Mouse (Mus musculus): ENCODE data around the gene Trim17.

Trim17 gene

DNA sequence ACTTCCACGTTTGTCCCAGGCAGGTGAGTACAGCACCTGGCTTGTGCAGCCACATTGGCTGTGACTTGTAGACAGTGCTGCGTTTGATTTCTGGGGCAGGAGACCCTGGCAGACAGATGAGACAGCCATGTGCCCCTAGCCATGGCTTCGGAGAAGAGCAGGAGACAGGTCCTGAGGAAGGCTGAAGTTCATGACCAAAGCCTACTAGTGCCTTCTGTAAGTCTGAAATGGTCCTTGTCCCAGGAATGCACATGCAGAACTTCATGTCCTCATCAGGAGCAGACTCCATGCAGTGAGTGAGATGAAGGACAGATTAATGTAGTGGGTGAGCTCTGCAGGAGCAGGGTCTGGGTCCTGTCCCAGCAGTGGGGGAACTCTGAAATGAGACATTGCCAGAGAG lies 37.4 kb downstream of the Trim17 start:
- DNase-seq (ENCODE audit: low spot score in 2 of 2) = no peak

DNA sequence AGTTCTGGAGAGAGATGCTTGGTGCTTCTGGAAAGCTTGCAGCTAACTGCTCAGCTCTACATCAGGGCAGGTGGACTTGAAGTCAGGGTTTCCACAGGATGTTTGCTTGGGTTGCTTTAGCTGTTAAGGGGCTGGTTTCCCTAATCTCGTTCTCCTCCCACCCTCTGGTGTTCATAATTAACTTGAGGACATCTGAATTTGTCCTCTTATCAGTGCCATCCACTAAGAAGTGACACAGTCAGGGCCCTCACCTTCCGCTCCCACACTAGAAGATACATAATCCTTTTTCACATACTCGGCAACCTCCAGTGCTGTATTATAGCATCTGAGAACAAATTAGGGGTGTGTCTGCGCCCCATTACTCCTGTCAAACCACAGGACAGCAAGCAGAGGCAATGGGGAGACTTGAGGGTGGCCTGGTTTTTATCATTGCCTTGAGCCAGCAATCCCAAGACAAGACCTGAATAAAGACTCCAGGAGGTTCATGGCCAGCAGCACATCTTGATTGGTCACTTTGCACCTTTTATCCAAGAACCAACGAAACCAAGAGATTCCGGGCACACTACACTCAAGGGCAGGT lies 38.7 kb downstream of the Trim17 start:
- no peak for DNase-seq (ENCODE audit: low spot score in 2 of 2)

DNA sequence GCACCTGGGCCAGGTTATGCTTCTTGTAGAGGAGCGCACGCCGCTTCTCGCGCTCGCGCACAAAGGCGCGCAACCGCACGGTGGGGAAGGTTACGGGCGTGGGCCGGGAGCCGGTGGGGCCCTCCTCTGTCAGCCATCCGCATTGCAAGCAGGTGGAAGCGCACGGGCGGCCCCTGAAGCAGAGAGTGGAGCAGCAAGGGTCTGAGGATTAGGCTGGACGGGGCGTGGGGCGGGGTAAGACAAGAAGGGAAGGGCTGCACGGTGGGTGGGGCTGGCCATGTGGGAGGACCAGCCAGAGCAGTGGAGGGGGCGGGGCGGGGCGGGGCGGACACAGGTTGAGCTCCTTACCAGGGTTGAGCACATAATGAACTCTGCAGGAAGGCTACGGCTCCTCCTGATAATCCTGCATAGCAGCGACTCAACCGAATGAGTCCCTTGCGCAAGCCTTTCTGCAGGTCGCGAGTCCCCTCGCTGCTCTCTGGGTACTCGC lies 39.9 kb downstream of the Trim17 start:
- DNase-seq (ENCODE audit: low spot score in 2 of 2) = no peak

DNA sequence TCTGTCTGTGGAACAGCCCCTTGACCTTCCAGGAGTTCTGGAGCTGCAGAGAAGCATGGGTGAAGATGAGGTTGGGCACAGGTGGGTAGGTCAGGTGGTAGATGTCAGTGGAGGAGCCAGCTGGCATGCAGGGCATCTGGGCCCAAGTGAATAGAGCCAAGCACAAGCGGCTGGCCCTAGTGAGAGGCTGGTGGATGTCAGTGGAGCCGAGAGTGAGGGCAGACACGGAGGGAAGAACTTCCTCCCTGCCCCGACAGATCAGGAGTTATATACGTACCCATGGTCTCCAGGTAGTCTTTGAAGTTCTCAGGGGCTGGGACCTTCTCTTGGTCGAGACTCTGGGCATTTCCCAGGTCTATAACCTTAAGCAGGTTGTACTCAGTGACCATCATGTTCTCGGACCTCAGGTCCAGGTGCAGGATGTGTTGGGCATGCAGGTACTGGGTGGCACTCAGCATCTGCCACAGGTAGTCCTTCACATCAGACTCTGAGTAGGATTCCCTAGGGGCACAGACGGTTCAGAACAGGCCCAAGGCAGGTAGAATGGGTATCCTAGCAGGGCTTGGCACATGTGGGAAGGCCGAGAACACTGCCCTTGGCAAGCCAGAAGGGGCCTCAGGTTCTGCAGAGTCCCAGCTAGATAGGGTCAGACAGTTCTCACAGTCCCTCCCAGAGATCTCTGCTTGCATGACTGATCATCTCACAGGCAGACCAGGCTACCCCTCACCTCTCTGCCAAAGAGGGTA lies 40.7 kb downstream of the Trim17 start:
- DNase-seq (ENCODE audit: low spot score in 2 of 2) = no peak

DNA sequence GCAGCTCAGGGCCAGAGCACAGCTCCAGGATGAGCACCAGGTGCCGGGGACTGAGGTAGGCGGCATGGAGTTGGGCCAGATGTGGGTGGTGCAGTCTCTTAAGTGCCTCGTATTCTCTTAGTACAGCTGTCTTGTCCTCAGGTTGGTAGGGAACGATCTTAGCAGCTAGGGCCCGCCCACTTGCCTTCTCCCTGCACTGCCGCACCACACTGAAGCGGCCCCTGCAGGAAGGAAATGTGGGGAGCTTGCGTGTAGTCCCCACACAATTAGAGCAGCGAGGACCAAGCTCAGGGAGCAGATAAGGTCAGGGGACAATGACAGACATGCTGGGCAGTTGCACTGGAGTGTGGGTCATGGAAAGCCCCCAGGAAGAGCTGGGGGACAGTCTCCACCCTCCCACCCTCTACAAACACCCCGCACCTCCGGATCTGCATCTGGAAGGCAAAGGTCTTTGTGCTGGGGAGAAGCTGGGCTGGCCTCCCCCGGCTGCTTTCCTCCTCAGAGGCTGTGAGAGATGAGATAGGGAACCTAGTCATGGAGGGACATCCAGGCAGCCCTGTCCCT lies 41.4 kb downstream of the Trim17 start:
- no peak for DNase-seq (ENCODE audit: low spot score in 2 of 2)

DNA sequence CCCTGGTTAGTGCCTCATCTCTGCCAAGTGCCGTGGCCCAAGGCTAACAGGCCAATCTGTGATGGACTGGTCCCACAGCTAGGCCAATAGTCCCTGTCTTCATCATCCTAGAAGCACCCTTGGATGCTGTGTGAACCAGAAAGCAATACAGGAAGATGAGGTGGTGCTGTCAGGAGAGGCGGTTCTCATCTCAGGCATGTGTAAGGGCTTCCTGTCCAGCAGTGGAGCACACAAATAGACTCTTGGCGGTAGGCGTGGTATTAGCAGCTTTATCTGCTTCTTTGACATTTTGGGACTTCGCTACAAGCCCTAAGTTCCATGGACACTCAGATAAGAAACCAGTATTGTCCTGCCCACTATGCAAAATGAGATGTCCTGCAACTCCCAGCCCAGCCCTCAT lies 43.1 kb downstream of the Trim17 start:
- DNase-seq (ENCODE audit: low spot score in 2 of 2) = no peak

DNA sequence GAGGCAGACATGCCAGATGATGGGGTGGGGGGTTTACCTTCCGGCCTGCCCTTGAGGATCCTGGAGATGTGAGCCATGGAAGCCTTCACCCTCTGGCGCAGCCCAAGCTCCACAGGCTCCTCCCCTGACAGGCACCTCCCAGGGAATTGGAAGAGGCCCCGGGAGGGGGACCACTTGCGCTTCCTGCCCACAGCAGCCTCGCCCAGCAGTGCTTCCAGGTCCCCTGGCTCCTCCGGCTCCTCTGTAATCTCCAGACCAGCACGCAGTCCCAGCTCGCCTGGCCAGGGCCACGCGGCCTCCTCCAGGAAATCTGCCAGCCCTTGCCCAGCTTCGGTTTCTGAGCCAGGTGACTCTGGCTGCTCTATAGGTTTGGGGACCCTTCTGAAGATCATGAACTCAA lies 44.7 kb downstream of the Trim17 start:
- DNase-seq (ENCODE audit: low spot score in 2 of 2) = no peak

DNA sequence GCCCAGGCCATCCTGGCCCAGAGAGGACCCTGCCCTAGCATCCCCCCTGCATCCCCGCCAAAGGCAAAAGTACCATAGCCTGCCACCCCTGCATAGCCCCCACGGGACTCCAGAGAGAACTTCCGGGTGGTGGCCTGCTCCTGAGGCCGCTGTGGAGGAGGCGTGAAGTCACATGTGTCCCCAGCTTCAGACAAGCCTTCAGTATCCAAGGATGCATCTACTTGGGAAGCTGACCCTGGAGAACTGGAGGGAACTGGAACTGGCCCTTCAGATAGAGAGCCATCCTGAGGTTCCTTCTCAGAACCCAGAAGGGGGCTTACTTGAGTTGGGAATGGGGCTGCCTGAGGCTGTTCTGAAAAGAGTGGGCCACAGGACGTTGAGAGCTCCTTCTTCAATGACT lies 45.3 kb downstream of the Trim17 start:
- DNase-seq (ENCODE audit: low spot score in 2 of 2) = no peak

DNA sequence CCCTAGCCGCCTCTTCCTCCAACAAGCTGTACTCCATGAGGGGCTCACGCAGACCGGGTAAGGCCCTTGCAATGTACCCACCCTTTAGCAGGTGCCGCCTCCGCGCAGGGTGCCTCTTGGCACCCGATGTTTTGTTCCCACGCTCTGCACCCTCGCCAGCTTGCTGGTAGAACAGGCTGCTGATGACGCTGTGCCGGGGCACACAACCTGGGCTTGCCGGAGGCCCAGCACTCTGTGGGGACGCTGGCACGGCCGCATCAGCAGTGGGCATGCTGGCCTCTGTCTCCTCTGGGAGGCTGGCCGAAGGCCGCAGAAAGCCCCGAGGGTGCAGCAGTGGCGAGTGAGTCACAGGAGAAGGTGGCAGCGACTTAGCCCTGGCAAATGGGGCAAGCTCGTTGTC lies 46.1 kb downstream of the Trim17 start:
- DNase-seq (ENCODE audit: low spot score in 2 of 2) = no peak

DNA sequence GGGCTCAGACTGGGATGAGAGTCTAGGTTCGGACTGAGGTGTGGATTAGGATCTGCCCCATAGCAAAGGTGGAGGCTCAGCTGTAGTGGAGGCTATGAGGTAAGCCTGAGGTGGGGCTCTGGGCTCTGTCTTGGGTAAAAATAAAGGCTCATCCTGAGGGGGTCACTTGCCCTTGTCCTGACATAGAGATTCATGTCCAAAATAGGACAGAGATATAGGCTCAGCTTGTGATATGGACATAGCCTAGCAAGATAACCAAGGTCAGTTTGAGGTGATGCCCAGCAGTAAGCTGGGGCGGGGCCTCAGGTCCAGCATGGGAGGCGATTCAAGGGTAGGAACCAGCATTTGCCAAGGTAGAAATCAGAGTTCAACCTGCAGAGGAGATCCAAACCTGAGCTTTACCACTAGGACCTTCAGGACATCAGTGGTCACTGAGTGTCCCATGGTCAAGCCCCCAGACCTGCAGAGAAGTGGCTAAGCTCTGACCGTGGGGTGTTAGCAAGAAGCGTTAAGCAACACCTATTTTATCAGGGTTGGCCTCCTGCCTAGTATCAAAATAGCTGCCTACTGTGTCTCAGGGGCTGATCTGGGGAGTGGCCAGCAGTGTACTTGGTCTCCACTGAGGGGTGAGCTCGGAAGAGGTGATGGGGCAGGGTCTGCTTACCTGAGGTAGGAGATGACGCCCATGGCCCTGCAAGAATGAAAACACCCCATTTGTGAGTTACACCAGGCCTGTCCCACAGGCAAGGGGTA lies 48.0 kb downstream of the Trim17 start:
- no peak for DNase-seq (ENCODE audit: low spot score in 2 of 2)

DNA sequence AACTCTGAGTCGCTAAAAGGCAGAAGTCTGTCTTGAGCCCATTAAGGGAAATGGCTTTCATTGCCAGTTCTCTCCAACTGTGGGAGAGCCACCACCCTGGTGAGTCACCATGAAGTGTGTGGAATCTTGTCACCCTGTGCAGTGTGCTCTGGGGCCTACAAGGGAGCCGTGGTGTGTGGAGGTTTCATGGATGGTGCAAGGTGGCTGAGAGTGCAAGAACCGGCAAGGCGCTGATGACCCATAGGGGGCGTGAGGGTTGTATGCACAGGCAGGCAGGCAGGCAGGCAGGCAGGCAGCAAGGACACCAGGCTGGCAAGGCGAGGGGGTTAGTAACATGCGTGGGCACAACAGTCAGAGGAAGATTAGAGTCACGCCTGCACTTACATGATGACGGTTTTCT lies 60.6 kb downstream of the Trim17 start:
- DNase-seq (ENCODE audit: low spot score in 2 of 2) = peak in 1 of 2 experiments; percentile 38

All from frontal cortex, postnatal 25 days (tissue).